Mouse (Mus musculus): ENCODE measurements around the gene Fam149a. TPM values are rescaled to one million over a fixed set of nuclear protein-coding genes. Genes with fewer than 3 reads are reported as not detected.
"Not testable (repeated sequence)": the region's sequence is repeated elsewhere in the genome, so short reads cannot be mapped to it uniquely, and the experiment has no call there.

Gene Fam149a
- polyA plus RNA-seq, 1 experiment from 2014 or later, result 12.8 TPM

GRCm38 (mm10) chr8:45341630-45342628, 40.2 kb downstream of the Fam149a start:
- Histone ChIP-seq H3K4me2 (replicated peaks) (no peak overlapping the region), H3K36me3 (replicated peaks; ENCODE audit: control insufficient read depth, insufficient read depth) (no peaks in the 10 kb centered on the region), H3K9ac (no peak overlapping the region), H3K9me3 (ENCODE audit: control insufficient read depth, low read length) (no peaks in the 10 kb centered on the region), H3K27me3 (ENCODE audit: control insufficient read depth, insufficient read depth, low read length) (no peaks in the 10 kb centered on the region), H3K4me3 (replicated peaks; ENCODE audit: low read length) (no peak overlapping the region), H3K27ac (no peak overlapping the region), H3K4me1 (replicated peaks; ENCODE audit: control insufficient read depth, insufficient read depth, low read length) (no peaks in the 10 kb centered on the region)
- WGBS, result 91% methylated on average over 12 of the region's 12 CpGs
- DNase-seq (ENCODE audit: low spot score), result no peak
- ATAC-seq (ENCODE audit: low FRiP score), result no peak

GRCm38 (mm10) chr8:45333493-45333892, 48.6 kb downstream of the Fam149a start:
- 3% methylated on average over 8 of the region's 8 CpGs for WGBS
- Histone ChIP-seq H3K36me3 (replicated peaks; ENCODE audit: control insufficient read depth, insufficient read depth) (no peaks in the 10 kb centered on the region), H3K4me3 (replicated peaks; ENCODE audit: low read length) (peak overlapping the region; percentile 55), H3K4me1 (replicated peaks; ENCODE audit: control insufficient read depth, insufficient read depth, low read length) (peaks cover 5% of the 10 kb centered on the region; the same call in 1 of the 2 replicates), H3K27me3 (ENCODE audit: control insufficient read depth, insufficient read depth, low read length) (peaks cover 9% of the 10 kb centered on the region), H3K27ac (no peak overlapping the region), H3K9ac (peak overlapping the region; percentile 60), H3K9me3 (ENCODE audit: control insufficient read depth, low read length) (no peaks in the 10 kb centered on the region), H3K4me2 (replicated peaks) (peak overlapping the region; percentile 99)
- DNase-seq (ENCODE audit: low spot score) (no peak), ATAC-seq (ENCODE audit: low FRiP score) (peak; percentile 32; the same call in 1 of the 2 replicates)

- Histone ChIP-seq H3K4me3 (replicated peaks; ENCODE audit: low read length) (peak within 1 kb of the TSS; percentile 55), H3K9ac (peak within 1 kb of the TSS; percentile 60), H3K9me3 (ENCODE audit: control insufficient read depth, low read length) (no peaks in the 10 kb centered on the region), H3K4me2 (replicated peaks) (peak within 1 kb of the TSS; percentile 99), H3K36me3 (replicated peaks; ENCODE audit: control insufficient read depth, insufficient read depth) (no peaks in the 10 kb centered on the region), H3K4me1 (replicated peaks; ENCODE audit: control insufficient read depth, insufficient read depth, low read length) (peaks cover 5% of the 10 kb centered on the region; the same call in 1 of the 2 replicates), H3K27ac (no peak within 1 kb of the TSS), H3K27me3 (ENCODE audit: control insufficient read depth, insufficient read depth, low read length) (peaks cover 9% of the 10 kb centered on the region)
- DNase-seq (ENCODE audit: low spot score) (peak; percentile 50), ATAC-seq (ENCODE audit: low FRiP score) (peak; percentile 71; the same call in 1 of the 2 replicates)
- under 1% methylated on average over 44 of the region's 44 CpGs for WGBS
These were observed 49.2 kb downstream of the Fam149a start, which contains the start of gene Cyp4v3 for GRCm38 (mm10) chr8:45332685-45333409. Gene Cyp4v3, minus strand, starts transcription at chr8:45333216.

GRCm38 (mm10) chr8:45330856-45331255, 51.2 kb downstream of the Fam149a start:
- DNase-seq (ENCODE audit: low spot score) (no peak), ATAC-seq (ENCODE audit: low FRiP score) (no peak)
- Histone ChIP-seq H3K27me3 (ENCODE audit: control insufficient read depth, insufficient read depth, low read length) (peaks cover 9% of the 10 kb centered on the region), H3K9me3 (ENCODE audit: control insufficient read depth, low read length) (no peaks in the 10 kb centered on the region), H3K27ac (no peak overlapping the region), H3K4me3 (replicated peaks; ENCODE audit: low read length) (no peak overlapping the region), H3K9ac (no peak overlapping the region), H3K4me2 (replicated peaks) (no peak overlapping the region), H3K36me3 (replicated peaks; ENCODE audit: control insufficient read depth, insufficient read depth) (no peaks in the 10 kb centered on the region), H3K4me1 (replicated peaks; ENCODE audit: control insufficient read depth, insufficient read depth, low read length) (peaks cover 5% of the 10 kb centered on the region; the same call in 1 of the 2 replicates)
- WGBS, result 80% methylated on average over 3 of the region's 3 CpGs

GRCm38 (mm10) chr8:45329206-45329980, 52.7 kb downstream of the Fam149a start:
- H3K27me3 ChIP-seq (ENCODE audit: control insufficient read depth, insufficient read depth, low read length), result peaks cover 9% of the 10 kb centered on the region
- no peak overlapping the region for H3K9ac ChIP-seq
- H3K36me3 ChIP-seq (replicated peaks; ENCODE audit: control insufficient read depth, insufficient read depth), result no peaks in the 10 kb centered on the region
- 92% methylated on average over 6 of the region's 6 CpGs for WGBS
- H3K4me1 ChIP-seq (replicated peaks; ENCODE audit: control insufficient read depth, insufficient read depth, low read length), result peaks cover 5% of the 10 kb centered on the region; the same call in 1 of the 2 replicates
- no peaks in the 10 kb centered on the region for H3K9me3 ChIP-seq (ENCODE audit: control insufficient read depth, low read length)
- ATAC-seq (ENCODE audit: low FRiP score) (no peak), DNase-seq (ENCODE audit: low spot score) (no peak)
- no peak overlapping the region for H3K27ac ChIP-seq
- no peak overlapping the region for H3K4me2 ChIP-seq (replicated peaks)
- H3K4me3 ChIP-seq (replicated peaks; ENCODE audit: low read length), result no peak overlapping the region

- not testable (repeated sequence) for DNase-seq (ENCODE audit: low spot score); H3K9me3 ChIP-seq (ENCODE audit: control insufficient read depth, low read length); H3K9ac ChIP-seq; H3K4me3 ChIP-seq (replicated peaks; ENCODE audit: low read length); H3K27ac ChIP-seq; ATAC-seq (ENCODE audit: low FRiP score); H3K27me3 ChIP-seq (ENCODE audit: control insufficient read depth, insufficient read depth, low read length); H3K36me3 ChIP-seq (replicated peaks; ENCODE audit: control insufficient read depth, insufficient read depth); H3K4me1 ChIP-seq (replicated peaks; ENCODE audit: control insufficient read depth, insufficient read depth, low read length); H3K4me2 ChIP-seq (replicated peaks)
These were observed 55.0 kb downstream of the Fam149a start for GRCm38 (mm10) chr8:45327076-45327475.

GRCm38 (mm10) chr8:45324151-45324550, 57.9 kb downstream of the Fam149a start:
- Histone ChIP-seq H3K27me3 (ENCODE audit: control insufficient read depth, insufficient read depth, low read length) (no peaks in the 10 kb centered on the region), H3K36me3 (replicated peaks; ENCODE audit: control insufficient read depth, insufficient read depth) (no peaks in the 10 kb centered on the region), H3K9ac (no peak overlapping the region), H3K4me3 (replicated peaks; ENCODE audit: low read length) (no peak overlapping the region), H3K4me1 (replicated peaks; ENCODE audit: control insufficient read depth, insufficient read depth, low read length) (no peaks in the 10 kb centered on the region), H3K27ac (no peak overlapping the region), H3K4me2 (replicated peaks) (no peak overlapping the region), H3K9me3 (ENCODE audit: control insufficient read depth, low read length) (no peaks in the 10 kb centered on the region)
- no peak for DNase-seq (ENCODE audit: low spot score)
- ATAC-seq (ENCODE audit: low FRiP score), result no peak
- WGBS, result 84% methylated on average over 4 of the region's 4 CpGs

- Histone ChIP-seq H3K4me2 (replicated peaks) (no peak overlapping the region), H3K27me3 (ENCODE audit: control insufficient read depth, insufficient read depth, low read length) (no peaks in the 10 kb centered on the region)
- 85% methylated on average over 2 of the region's 2 CpGs for WGBS
These were observed 60.7 kb downstream of the Fam149a start for GRCm38 (mm10) chr8:45321365-45321764.

More at GRCm38 (mm10) chr8:45321365-45321764, 60.7 kb downstream of the Fam149a start:
- H3K36me3 ChIP-seq (replicated peaks; ENCODE audit: control insufficient read depth, insufficient read depth), result no peaks in the 10 kb centered on the region
- H3K4me1 ChIP-seq (replicated peaks; ENCODE audit: control insufficient read depth, insufficient read depth, low read length), result no peaks in the 10 kb centered on the region
- ATAC-seq (ENCODE audit: low FRiP score) (no peak), DNase-seq (ENCODE audit: low spot score) (no peak)
- no peak overlapping the region for H3K27ac ChIP-seq
- no peak overlapping the region for H3K4me3 ChIP-seq (replicated peaks; ENCODE audit: low read length)
- no peaks in the 10 kb centered on the region for H3K9me3 ChIP-seq (ENCODE audit: control insufficient read depth, low read length)
- H3K9ac ChIP-seq, result no peak overlapping the region
